Mouse (Mus musculus) erythroblast, adult 5-6 weeks (primary cell): ENCODE results near the gene Mmp24. TPM values are rescaled to one million over a fixed set of nuclear protein-coding genes. Genes with fewer than 3 reads are reported as not detected.

Experiments used
- ATAC-seq: replicated peaks from 2 replicates; pipeline ENCODE4 v1.8.0; 2016; ENCODE audit warnings: moderate number of reproducible peaks, mild to moderate bottlenecking, moderate TSS enrichment, inconsistent platforms; ENCODE audit not compliant: poor library complexity, low FRiP score, severe bottlenecking
- total RNA-seq, 2 experiments: library from RNA; stranded (forward) in 1 of 2; stranded (reverse) in 1 of 2; fragments of 150-400 nt in 1 of 2; fragments of 200-764, 138-1000 nt in 1 of 2; gene quantifications; 2 replicates each; pipeline versions ENCODE4 v1.2.3 to v1.2.4; 2015 to 2017; ENCODE audit warnings: low replicate concordance in 2 of 2

Mmp24 gene
- total RNA-seq, 2 experiments from 2014 or later = not detected

GRCm38 (mm10) chr2:155846930-155847329, 71.8 kb downstream of the Mmp24 start:
- no peak for ATAC-seq

DNA sequence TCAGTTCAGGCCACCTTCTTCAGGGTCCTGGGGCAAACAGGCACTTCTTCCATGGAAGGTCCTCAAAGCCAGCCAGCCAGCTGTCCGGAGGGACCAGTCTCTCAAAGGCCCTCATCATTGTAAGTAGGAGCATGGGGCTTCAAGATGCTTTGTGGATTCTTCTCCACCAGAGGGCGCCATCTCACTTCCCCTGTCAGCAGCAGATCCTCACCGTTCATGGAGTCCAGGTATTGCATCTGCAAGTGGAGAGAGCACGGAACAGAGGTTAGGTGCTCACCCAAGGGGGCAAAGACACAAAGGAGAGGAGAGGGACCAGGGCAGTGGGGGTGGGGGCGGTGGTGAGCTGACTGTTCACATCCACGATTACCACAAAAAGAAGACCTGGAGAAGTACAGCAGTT, 73.1 kb downstream of the Mmp24 start:
- peak; percentile 80 for ATAC-seq

DNA sequence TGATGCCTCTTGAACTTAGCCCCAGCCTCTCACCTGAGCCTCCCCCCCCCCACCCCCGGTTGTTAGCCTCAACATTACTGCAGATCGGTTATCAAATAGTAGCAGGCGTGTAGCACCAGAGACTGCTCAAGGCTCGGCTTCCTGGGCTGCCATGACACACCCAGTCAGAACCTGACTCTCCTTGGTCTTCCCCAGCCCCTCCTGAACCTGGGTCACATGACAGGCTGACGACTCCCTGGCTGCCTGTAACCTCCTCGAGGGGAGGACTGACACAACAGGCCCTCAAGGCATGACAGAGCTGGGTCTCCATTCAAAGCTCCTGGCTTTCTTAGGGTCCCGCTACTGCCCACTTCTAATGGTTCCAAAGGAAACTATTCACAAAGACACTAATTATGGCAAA, 74.3 kb downstream of the Mmp24 start:
- no peak for ATAC-seq

DNA sequence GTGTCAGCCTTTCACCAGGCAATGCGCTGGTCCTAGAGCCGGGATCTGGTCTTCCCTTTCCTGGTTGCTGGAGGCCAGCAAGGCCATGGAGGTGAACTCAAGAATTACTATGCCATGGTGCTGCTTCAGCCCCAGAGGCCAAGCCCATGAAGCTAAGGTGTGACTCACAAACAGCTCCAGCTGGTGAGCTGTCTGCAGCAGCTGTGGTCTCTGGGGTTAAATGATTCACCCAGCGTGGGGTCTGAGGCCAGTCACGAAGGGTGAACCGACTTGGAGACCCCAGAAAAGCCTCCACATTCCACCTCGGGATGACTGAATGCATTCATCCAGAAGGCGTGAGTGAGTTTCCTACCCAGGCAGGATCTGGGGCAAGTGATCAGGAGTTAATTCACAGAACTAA, 75.0 kb downstream of the Mmp24 start:
- no peak for ATAC-seq

DNA sequence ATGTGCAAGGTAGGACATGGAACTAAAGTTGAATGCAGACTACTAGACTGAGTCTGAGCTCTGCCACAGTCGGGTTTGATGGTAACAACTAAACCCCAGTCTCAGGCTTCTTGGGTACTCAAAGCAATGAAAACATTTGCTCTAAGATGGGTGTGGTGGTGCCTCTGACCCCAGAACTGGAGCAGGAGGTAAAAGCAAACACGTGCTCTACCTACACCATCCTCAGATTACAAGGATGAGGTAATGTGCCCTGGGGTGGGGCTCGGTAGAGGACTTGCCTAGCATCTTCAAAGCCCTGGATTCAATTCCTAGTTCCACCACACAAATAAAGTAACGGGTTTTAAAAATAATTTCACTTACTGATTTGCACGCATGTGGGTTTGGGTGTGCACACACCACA, 77.4 kb downstream of the Mmp24 start:
- ATAC-seq = no peak

DNA sequence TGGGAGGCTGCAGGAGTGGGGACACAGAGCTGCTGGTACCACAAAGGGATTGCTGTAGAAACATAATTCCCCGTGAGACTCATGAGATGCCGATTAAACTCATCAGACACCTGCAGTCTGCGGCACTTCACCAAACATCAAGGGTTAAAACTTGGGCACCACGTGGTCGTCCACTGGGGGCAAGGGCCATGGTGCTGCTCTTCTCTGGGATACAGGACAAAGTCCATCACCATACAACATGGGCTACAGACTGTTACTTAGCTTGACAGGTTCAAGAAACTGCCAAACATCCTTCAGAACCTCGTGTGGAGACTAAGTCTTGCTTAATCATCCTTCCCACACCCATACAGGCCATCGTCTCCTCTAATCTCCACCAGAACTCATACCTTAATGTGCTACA, 85.0 kb downstream of the Mmp24 start:
- ATAC-seq = no peak

GRCm38 (mm10) chr2:155861581-155861980, 86.4 kb downstream of the Mmp24 start:
- no peak for ATAC-seq

DNA sequence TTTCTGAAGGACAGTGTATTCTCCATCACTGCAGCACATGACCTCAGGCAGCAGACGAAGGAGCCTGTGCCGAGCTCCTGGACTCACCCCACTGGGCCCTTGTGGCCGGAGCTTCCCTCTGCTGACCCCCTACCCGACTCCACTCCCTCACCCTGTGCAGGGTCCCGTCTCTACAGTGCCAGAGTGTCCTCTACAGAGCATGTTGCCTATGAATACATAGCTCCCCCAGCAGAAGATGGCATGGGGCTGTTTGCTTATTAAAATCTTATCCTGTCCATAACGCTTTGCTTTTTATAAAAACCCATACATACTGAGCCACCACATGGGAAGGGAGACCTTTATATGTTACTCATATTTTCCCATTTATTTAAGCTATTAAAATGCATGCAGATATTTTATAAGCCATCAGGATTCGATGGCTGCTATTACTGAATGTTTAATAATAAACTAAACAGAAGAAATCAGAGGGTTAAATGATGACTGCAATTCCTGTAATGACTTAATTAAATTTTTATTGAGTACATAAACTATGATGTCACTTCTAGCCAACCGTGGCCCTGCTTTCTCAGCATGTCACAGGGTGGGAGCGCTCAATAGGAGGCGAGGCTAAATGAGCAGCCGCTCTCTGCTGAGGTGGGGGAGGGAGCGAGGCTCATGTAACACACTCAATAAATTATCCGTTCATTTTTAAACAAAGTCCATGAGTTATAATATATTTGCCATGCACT, 87.6 kb downstream of the Mmp24 start:
- ATAC-seq = no peak

DNA sequence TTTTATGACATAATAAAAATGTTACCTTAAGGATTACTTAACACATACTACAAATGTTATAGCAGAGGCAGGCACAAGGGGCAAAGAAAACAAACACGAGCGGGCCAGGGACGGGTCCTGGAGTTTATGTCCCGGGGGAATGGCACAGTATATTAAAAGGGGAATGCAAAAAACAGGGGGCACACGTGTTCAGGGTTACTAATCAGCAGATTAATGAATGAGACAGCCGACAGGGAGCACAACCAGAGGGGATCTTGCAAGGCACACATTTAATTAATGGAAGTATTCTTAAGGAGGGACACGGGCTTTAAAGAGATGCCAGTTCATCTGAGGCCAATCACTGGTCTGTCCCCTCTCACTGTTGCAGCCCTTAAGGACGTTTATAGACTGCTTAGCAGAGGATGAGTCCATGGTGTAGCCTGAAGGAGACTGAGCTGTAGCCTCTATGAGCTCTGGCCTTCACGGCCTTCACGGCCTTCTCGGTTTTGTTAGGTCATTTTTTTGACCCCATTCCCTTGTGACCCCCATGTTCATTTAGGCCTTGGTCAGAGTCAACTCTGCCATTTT, 88.2 kb downstream of the Mmp24 start:
- no peak for ATAC-seq

Other genes starting within 250 kb of the Mmp24 start
- 6.5 and 7.1 TPM in 2 replicates for gene Gss, start 182.5 kb upstream of the Mmp24 start, total RNA-seq (2015; ENCODE audit: low replicate concordance)
- 3.6 and 8.5 TPM in 2 replicates for gene Gss, start 182.5 kb upstream of the Mmp24 start, total RNA-seq (2017; ENCODE audit: low replicate concordance)
- not detected in 2 replicates for gene Myh7b, start 164.1 kb upstream of the Mmp24 start, total RNA-seq (2015; ENCODE audit: low replicate concordance)
- 0.14 TPM in 1 of 2 replicates, not detected in the other for gene Myh7b, start 164.1 kb upstream of the Mmp24 start, total RNA-seq (2017; ENCODE audit: low replicate concordance)
- 41.2 and 41.7 TPM in 2 replicates for gene Trpc4ap, start 83.0 kb upstream of the Mmp24 start, total RNA-seq (2015; ENCODE audit: low replicate concordance)
- 42.1 and 59.8 TPM in 2 replicates for gene Trpc4ap, start 83.0 kb upstream of the Mmp24 start, total RNA-seq (2017; ENCODE audit: low replicate concordance)
- gene Edem2, start 45.9 kb upstream of the Mmp24 start, total RNA-seq (2015; ENCODE audit: low replicate concordance) = 6.7 and 7.3 TPM in 2 replicates
- 8.2 and 9.8 TPM in 2 replicates for gene Edem2, start 45.9 kb upstream of the Mmp24 start, total RNA-seq (2017; ENCODE audit: low replicate concordance)
- not detected in 2 replicates for gene Gm17581, start 39.5 kb upstream of the Mmp24 start, total RNA-seq (2015; ENCODE audit: low replicate concordance)
- gene Gm17581, start 39.5 kb upstream of the Mmp24 start, total RNA-seq (2017; ENCODE audit: low replicate concordance) = not detected in 2 replicates
- not detected in 2 replicates for gene Procr, start 24.2 kb upstream of the Mmp24 start, total RNA-seq (2015; ENCODE audit: low replicate concordance)
- gene Procr, start 24.2 kb upstream of the Mmp24 start, total RNA-seq (2017; ENCODE audit: low replicate concordance) = 0.51 TPM in 1 of 2 replicates, not detected in the other
- 1.3 and 3.8 TPM in 2 replicates for gene BC029722, start 44.1 kb downstream of the Mmp24 start, total RNA-seq (2015; ENCODE audit: low replicate concordance)
- gene BC029722, start 44.1 kb downstream of the Mmp24 start, total RNA-seq (2017; ENCODE audit: low replicate concordance) = 2.4 and 3.5 TPM in 2 replicates
- 20.4 and 58.3 TPM in 2 replicates for gene Eif6, start 51.6 kb downstream of the Mmp24 start, total RNA-seq (2015; ENCODE audit: low replicate concordance)
- 17.0 and 22.2 TPM in 2 replicates for gene Eif6, start 51.6 kb downstream of the Mmp24 start, total RNA-seq (2017; ENCODE audit: low replicate concordance)
- not detected in 2 replicates for gene Fam83c, start 59.5 kb downstream of the Mmp24 start, total RNA-seq (2015; ENCODE audit: low replicate concordance)
- gene Fam83c, start 59.5 kb downstream of the Mmp24 start, total RNA-seq (2017; ENCODE audit: low replicate concordance) = not detected in 2 replicates
- gene Uqcc1, start 155.0 kb downstream of the Mmp24 start, total RNA-seq (2015; ENCODE audit: low replicate concordance) = 6.7 and 7.9 TPM in 2 replicates
- 4.3 and 8.2 TPM in 2 replicates for gene Uqcc1, start 155.0 kb downstream of the Mmp24 start, total RNA-seq (2017; ENCODE audit: low replicate concordance)
- not detected in 2 replicates for gene Gm15557, start 165.4 kb downstream of the Mmp24 start, total RNA-seq (2015; ENCODE audit: low replicate concordance)
- gene Gm15557, start 165.4 kb downstream of the Mmp24 start, total RNA-seq (2017; ENCODE audit: low replicate concordance) = not detected in 2 replicates
- gene Gdf5, start 170.0 kb downstream of the Mmp24 start, total RNA-seq (2015; ENCODE audit: low replicate concordance) = not detected in 2 replicates
- gene Gdf5, start 170.0 kb downstream of the Mmp24 start, total RNA-seq (2017; ENCODE audit: low replicate concordance) = not detected in 2 replicates
- gene Cep250, start 181.1 kb downstream of the Mmp24 start, total RNA-seq (2015; ENCODE audit: low replicate concordance) = 2.7 and 4.0 TPM in 2 replicates
- gene Cep250, start 181.1 kb downstream of the Mmp24 start, total RNA-seq (2017; ENCODE audit: low replicate concordance) = 8.5 and 11.7 TPM in 2 replicates
- not detected in 2 replicates for gene 6430550D23Rik, start 232.6 kb downstream of the Mmp24 start, total RNA-seq (2015; ENCODE audit: low replicate concordance)
- gene 6430550D23Rik, start 232.6 kb downstream of the Mmp24 start, total RNA-seq (2017; ENCODE audit: low replicate concordance) = 1.4 TPM in 1 of 2 replicates, not detected in the other
- 52.0 and 98.0 TPM in 2 replicates for gene Ergic3, start 232.7 kb downstream of the Mmp24 start, total RNA-seq (2015; ENCODE audit: low replicate concordance)
- gene Ergic3, start 232.7 kb downstream of the Mmp24 start, total RNA-seq (2017; ENCODE audit: low replicate concordance) = 11.4 and 17.8 TPM in 2 replicates